Mouse (Mus musculus): ENCODE results near the gene Rps27rt. TPM values are rescaled to one million over a fixed set of nuclear protein-coding genes. Genes with fewer than 3 reads are reported as not detected.
"Not testable (repeated sequence)": the region's sequence is repeated elsewhere in the genome, so short reads cannot be mapped to it uniquely, and the experiment has no call there.

Gene Rps27rt
- polyA plus RNA-seq (2011; ENCODE audit: insufficient read depth, insufficient read length, low read depth, missing spikeins) = 3,274 and 3,343 TPM in 2 replicates

- no peak within 1 kb of the TSS for H3K27ac ChIP-seq (ENCODE audit: insufficient read depth, low read length)
- TF ChIP-seq EP300 (IDR thresholded peaks at IDR 0.05; ENCODE audit: insufficient read depth, low read depth, low read length) = no peak
- TF ChIP-seq POLR2A (IDR thresholded peaks at IDR 0.05; ENCODE audit: insufficient read depth, low read length) = no peak
- no peak for TF ChIP-seq CTCF (IDR thresholded peaks at IDR 0.05; ENCODE audit: low read depth, low read length)
- no peak within 1 kb of the TSS for H3K4me3 ChIP-seq (ENCODE audit: low read depth, low read length)
- no peaks in the 10 kb centered on the region for H3K4me1 ChIP-seq (ENCODE audit: control insufficient read depth, insufficient read depth, low read length)
- peaks cover 5% of the 10 kb centered on the region; the same call in 1 of the 2 replicates for H3K27me3 ChIP-seq (ENCODE audit: control insufficient read depth, insufficient read depth, low read length, poor library complexity, severe bottlenecking)
- no peaks in the 10 kb centered on the region for H3K36me3 ChIP-seq (ENCODE audit: control insufficient read depth, insufficient read depth, low read length, poor library complexity, severe bottlenecking)
- no peak within 1 kb of the TSS for H3K9ac ChIP-seq (ENCODE audit: low read depth, poor library complexity, severe bottlenecking)
- no peaks in the 10 kb centered on the region for H3K9me3 ChIP-seq (replicated peaks; ENCODE audit: control insufficient read depth, insufficient read depth, low read length, poor library complexity, severe bottlenecking)
Measured at GRCm38 (mm10) chr9:114982689-114983360, at the start of gene Rps27rt. Gene Rps27rt (minus strand): TSS chr9:114982739.

GRCm38 (mm10) chr9:115031046-115031445, 48.5 kb upstream of the Rps27rt start:
- H3K4me3 ChIP-seq (ENCODE audit: low read depth, low read length); H3K27ac ChIP-seq (ENCODE audit: insufficient read depth, low read length); H3K27me3 ChIP-seq (ENCODE audit: control insufficient read depth, insufficient read depth, low read length, poor library complexity, severe bottlenecking); H3K4me1 ChIP-seq (ENCODE audit: control insufficient read depth, insufficient read depth, low read length); H3K9ac ChIP-seq (ENCODE audit: low read depth, poor library complexity, severe bottlenecking); H3K36me3 ChIP-seq (ENCODE audit: control insufficient read depth, insufficient read depth, low read length, poor library complexity, severe bottlenecking); H3K9me3 ChIP-seq (replicated peaks; ENCODE audit: control insufficient read depth, insufficient read depth, low read length, poor library complexity, severe bottlenecking): not testable (repeated sequence)

- no peaks in the 10 kb centered on the region for H3K27me3 ChIP-seq (ENCODE audit: control insufficient read depth, insufficient read depth, low read length, poor library complexity, severe bottlenecking)
- H3K27ac ChIP-seq (ENCODE audit: insufficient read depth, low read length) = peak overlapping the region; percentile 90
- peaks cover 2% of the 10 kb centered on the region for H3K4me1 ChIP-seq (ENCODE audit: control insufficient read depth, insufficient read depth, low read length)
- no peak overlapping the region for H3K9ac ChIP-seq (ENCODE audit: low read depth, poor library complexity, severe bottlenecking)
- H3K9me3 ChIP-seq (replicated peaks; ENCODE audit: control insufficient read depth, insufficient read depth, low read length, poor library complexity, severe bottlenecking) = no peaks in the 10 kb centered on the region
- no peak overlapping the region for H3K4me3 ChIP-seq (ENCODE audit: low read depth, low read length)
- H3K36me3 ChIP-seq (ENCODE audit: control insufficient read depth, insufficient read depth, low read length, poor library complexity, severe bottlenecking) = no peaks in the 10 kb centered on the region
- TF ChIP-seq EP300 (IDR thresholded peaks at IDR 0.05; ENCODE audit: insufficient read depth, low read depth, low read length) (no peak), CTCF (IDR thresholded peaks at IDR 0.05; ENCODE audit: low read depth, low read length) (no peak), POLR2A (IDR thresholded peaks at IDR 0.05; ENCODE audit: insufficient read depth, low read length) (no peak)
Measured at GRCm38 (mm10) chr9:115030581-115030980, 48.0 kb upstream of the Rps27rt start.

GRCm38 (mm10) chr9:115029307-115029706, 46.8 kb upstream of the Rps27rt start:
- Histone ChIP-seq H3K4me1 (ENCODE audit: control insufficient read depth, insufficient read depth, low read length) (peaks cover 2% of the 10 kb centered on the region), H3K9me3 (replicated peaks; ENCODE audit: control insufficient read depth, insufficient read depth, low read length, poor library complexity, severe bottlenecking) (no peaks in the 10 kb centered on the region), H3K27me3 (ENCODE audit: control insufficient read depth, insufficient read depth, low read length, poor library complexity, severe bottlenecking) (no peaks in the 10 kb centered on the region), H3K27ac (ENCODE audit: insufficient read depth, low read length) (peak overlapping the region; percentile 53), H3K9ac (ENCODE audit: low read depth, poor library complexity, severe bottlenecking) (no peak overlapping the region), H3K36me3 (ENCODE audit: control insufficient read depth, insufficient read depth, low read length, poor library complexity, severe bottlenecking) (no peaks in the 10 kb centered on the region), H3K4me3 (ENCODE audit: low read depth, low read length) (no peak overlapping the region)
- TF ChIP-seq POLR2A (IDR thresholded peaks at IDR 0.05; ENCODE audit: insufficient read depth, low read length) (no peak), EP300 (IDR thresholded peaks at IDR 0.05; ENCODE audit: insufficient read depth, low read depth, low read length) (0 out of 2 replicates have a peak, but pooled peaks have one; percentile 5)

- Histone ChIP-seq H3K9ac (ENCODE audit: low read depth, poor library complexity, severe bottlenecking) (no peak overlapping the region), H3K27ac (ENCODE audit: insufficient read depth, low read length) (no peak overlapping the region), H3K4me3 (ENCODE audit: low read depth, low read length) (no peak overlapping the region), H3K9me3 (replicated peaks; ENCODE audit: control insufficient read depth, insufficient read depth, low read length, poor library complexity, severe bottlenecking) (no peaks in the 10 kb centered on the region), H3K27me3 (ENCODE audit: control insufficient read depth, insufficient read depth, low read length, poor library complexity, severe bottlenecking) (no peaks in the 10 kb centered on the region), H3K4me1 (ENCODE audit: control insufficient read depth, insufficient read depth, low read length) (no peaks in the 10 kb centered on the region), H3K36me3 (ENCODE audit: control insufficient read depth, insufficient read depth, low read length, poor library complexity, severe bottlenecking) (no peaks in the 10 kb centered on the region)
- no peak for TF ChIP-seq POLR2A (IDR thresholded peaks at IDR 0.05; ENCODE audit: insufficient read depth, low read length)
- TF ChIP-seq EP300 (IDR thresholded peaks at IDR 0.05; ENCODE audit: insufficient read depth, low read depth, low read length) = no peak
- TF ChIP-seq CTCF (IDR thresholded peaks at IDR 0.05; ENCODE audit: low read depth, low read length) = no peak
Measured at GRCm38 (mm10) chr9:115023708-115024383, 41.3 kb upstream of the Rps27rt start.

- no peak overlapping the region for H3K9ac ChIP-seq (ENCODE audit: low read depth, poor library complexity, severe bottlenecking)
- no peaks in the 10 kb centered on the region for H3K27me3 ChIP-seq (ENCODE audit: control insufficient read depth, insufficient read depth, low read length, poor library complexity, severe bottlenecking)
- no peak overlapping the region for H3K4me3 ChIP-seq (ENCODE audit: low read depth, low read length)
- no peaks in the 10 kb centered on the region for H3K36me3 ChIP-seq (ENCODE audit: control insufficient read depth, insufficient read depth, low read length, poor library complexity, severe bottlenecking)
- H3K4me1 ChIP-seq (ENCODE audit: control insufficient read depth, insufficient read depth, low read length) = no peaks in the 10 kb centered on the region
- no peaks in the 10 kb centered on the region for H3K9me3 ChIP-seq (replicated peaks; ENCODE audit: control insufficient read depth, insufficient read depth, low read length, poor library complexity, severe bottlenecking)
- no peak overlapping the region for H3K27ac ChIP-seq (ENCODE audit: insufficient read depth, low read length)
- TF ChIP-seq EP300 (IDR thresholded peaks at IDR 0.05; ENCODE audit: insufficient read depth, low read depth, low read length) = no peak
Measured at GRCm38 (mm10) chr9:115023137-115023536, 40.6 kb upstream of the Rps27rt start.

Measured in ES-Bruce4 (cell line).